Mouse (Mus musculus): ENCODE results near the gene Tbc1d22a.

- no peak for TF ChIP-seq POLR2A (IDR thresholded peaks at IDR 0.05; ENCODE audit: control insufficient read depth, extremely low read depth, insufficient read depth, low read length, poor library complexity)
- TF ChIP-seq CTCF (IDR thresholded peaks at IDR 0.05; ENCODE audit: borderline replicate concordance, control insufficient read depth, extremely low read depth, insufficient read depth, low read length, poor library complexity): no peak
Measured at GRCm38 (mm10) chr15:86199482-86199881, 14.8 kb upstream of the Tbc1d22a start.

Data from thymus, adult 2 months (tissue).